Mouse (Mus musculus) limb, embryonic 11.5 days (tissue): Measurements from ENCODE around the gene Ppp3ca. TPM values are rescaled to one million over a fixed set of nuclear protein-coding genes. Genes with fewer than 3 reads are reported as not detected.

Experiments used
- ATAC-seq: fragments of 200-750 bp; cut with Nextera tagmentation; 2 replicates; pipeline ENCODE4 v1.8.0; 2017; ENCODE audit warnings: low read depth; ENCODE audit not compliant: insufficient number of reproducible peaks, low FRiP score, low TSS enrichment
- DNase-seq: peaks from one replicate; pipeline ENCODE4 v3.0.0-alpha.2; 2015; ENCODE audit warnings: low spot score
- H3K27ac ChIP-seq: fragments of 300-500 bp; sonication (generic); replicated peaks from 2 replicates; pipeline ENCODE4 v1.5.1; 2014; ENCODE audit warnings: low read depth, mild to moderate bottlenecking, low read length
- H3K27me3 ChIP-seq: fragments of 300-500 bp; sonication (generic); 2 replicates; pipeline ENCODE4 v1.6.1; 2014; ENCODE audit warnings: mild to moderate bottlenecking, low read length, mixed read lengths; ENCODE audit not compliant: control insufficient read depth, insufficient read depth
- H3K36me3 ChIP-seq: fragments of 300-500 bp; sonication (generic); 2 replicates; pipeline ENCODE4 v1.6.1; 2014; ENCODE audit warnings: mild to moderate bottlenecking, low read length, moderate library complexity, mixed read lengths; ENCODE audit not compliant: control insufficient read depth, insufficient read depth
- H3K4me1 ChIP-seq: fragments of 300-500 bp; sonication (generic); 2 replicates; pipeline ENCODE4 v1.6.1; 2014; ENCODE audit warnings: low read length, mixed read lengths; ENCODE audit not compliant: control insufficient read depth, insufficient read depth
- H3K4me2 ChIP-seq: fragments of 300-500 bp; sonication (generic); 2 replicates; pipeline ENCODE4 v1.6.1; 2014; ENCODE audit warnings: low read depth, mild to moderate bottlenecking, moderate library complexity; ENCODE audit not compliant: severe bottlenecking
- H3K4me3 ChIP-seq: fragments of 300-500 bp; sonication (generic); 2 replicates; pipeline ENCODE4 v1.5.1; 2014; ENCODE audit warnings: low read depth, low read length
- H3K9ac ChIP-seq: fragments of 300-500 bp; sonication (generic); 2 replicates; pipeline ENCODE4 v1.6.1; 2014; ENCODE audit warnings: mild to moderate bottlenecking, low read length
- H3K9me3 ChIP-seq: fragments of 300-500 bp; sonication (generic); 2 replicates; pipeline ENCODE4 v1.6.1; 2016; ENCODE audit warnings: low read length; ENCODE audit not compliant: control insufficient read depth
- WGBS: fragments of 180-500 bp; shearing (Covaris S2); extraction: QIAGEN DNeasy Blood & Tissue Kit; methylation state at CpG from one replicate; pipeline ENCODE4 v1.1.7; 2014; 5-methylcytosine and 5-hydroxymethylcytosine counted together
- polyA plus RNA-seq: library from polyadenylated mRNA; unstranded; fragments of >200 nt; fragmentation: Nextera tagmentation; extraction: Ambion mirVana; gene quantifications from 2 replicates; pipeline ENCODE4 v1.2.1, GENCODE M21; 2014

Gene Ppp3ca
- polyA plus RNA-seq, 1 experiment from 2014 or later = 72.7 TPM

- no peak overlapping the region for H3K4me2 ChIP-seq
- ATAC-seq = no peak
- no peak for DNase-seq
- no peaks in the 10 kb centered on the region for H3K9me3 ChIP-seq
- 75% methylated on average over 3 of the region's 3 CpGs for whole genome bisulfite sequencing
- no peaks in the 10 kb centered on the region for H3K27me3 ChIP-seq
- H3K27ac ChIP-seq = no peak overlapping the region
- no peaks in the 10 kb centered on the region for H3K4me1 ChIP-seq
- H3K9ac ChIP-seq = no peak overlapping the region
- H3K4me3 ChIP-seq = no peak overlapping the region
- H3K36me3 ChIP-seq = no peaks in the 10 kb centered on the region
These were observed 140.3 kb downstream of the Ppp3ca start for GRCm38 (mm10) chr3:136810271-136810670.

- Histone ChIP-seq H3K4me2 (no peak overlapping the region), H3K36me3 (no peaks in the 10 kb centered on the region; the same call in 1 of the 2 replicates), H3K4me1 (no peaks in the 10 kb centered on the region), H3K4me3 (no peak overlapping the region), H3K27me3 (no peaks in the 10 kb centered on the region), H3K9ac (no peak overlapping the region), H3K27ac (no peak overlapping the region), H3K9me3 (no peaks in the 10 kb centered on the region)
- DNase-seq (no peak), ATAC-seq (no peak)
- WGBS = 89% methylated on average over 6 of the region's 6 CpGs
These were observed 142.2 kb downstream of the Ppp3ca start for GRCm38 (mm10) chr3:136812162-136812561.

- Histone ChIP-seq H3K9me3 (no peaks in the 10 kb centered on the region), H3K36me3 (no peaks in the 10 kb centered on the region; the same call in 1 of the 2 replicates), H3K4me3 (no peak overlapping the region), H3K4me2 (no peak overlapping the region), H3K4me1 (no peaks in the 10 kb centered on the region), H3K27me3 (no peaks in the 10 kb centered on the region), H3K9ac (no peak overlapping the region), H3K27ac (no peak overlapping the region)
- ATAC-seq (no peak), DNase-seq (no peak)
- 88% methylated on average over 2 of the region's 2 CpGs for WGBS
These were observed 142.9 kb downstream of the Ppp3ca start for GRCm38 (mm10) chr3:136812791-136813190.

- Histone ChIP-seq H3K36me3 (no peaks in the 10 kb centered on the region; the same call in 1 of the 2 replicates), H3K9me3 (no peaks in the 10 kb centered on the region), H3K27ac (no peak overlapping the region), H3K27me3 (no peaks in the 10 kb centered on the region), H3K4me3 (no peak overlapping the region), H3K4me1 (no peaks in the 10 kb centered on the region), H3K4me2 (no peak overlapping the region), H3K9ac (no peak overlapping the region)
- no peak for ATAC-seq
- WGBS = 79% methylated on average over 2 of the region's 2 CpGs
- no peak for DNase-seq
These were observed 144.0 kb downstream of the Ppp3ca start for GRCm38 (mm10) chr3:136813886-136814285.

- H3K36me3 ChIP-seq = no peaks in the 10 kb centered on the region; the same call in 1 of the 2 replicates
- no peak overlapping the region for H3K9ac ChIP-seq
- H3K27ac ChIP-seq = no peak overlapping the region
- WGBS = 90% methylated on average over 4 of the region's 4 CpGs
- no peaks in the 10 kb centered on the region for H3K4me1 ChIP-seq
- no peak overlapping the region for H3K4me3 ChIP-seq
- ATAC-seq = no peak
- no peaks in the 10 kb centered on the region for H3K9me3 ChIP-seq
- DNase-seq = no peak
- no peak overlapping the region for H3K4me2 ChIP-seq
- H3K27me3 ChIP-seq = no peaks in the 10 kb centered on the region
These were observed 145.0 kb downstream of the Ppp3ca start for GRCm38 (mm10) chr3:136814916-136815315.

GRCm38 (mm10) chr3:136816319-136816718, 146.4 kb downstream of the Ppp3ca start:
- Histone ChIP-seq H3K4me1 (no peaks in the 10 kb centered on the region), H3K9me3 (no peaks in the 10 kb centered on the region), H3K27me3 (no peaks in the 10 kb centered on the region), H3K27ac (no peak overlapping the region), H3K36me3 (no peaks in the 10 kb centered on the region; the same call in 1 of the 2 replicates), H3K9ac (no peak overlapping the region), H3K4me3 (no peak overlapping the region), H3K4me2 (no peak overlapping the region)
- DNase-seq = no peak
- no peak for ATAC-seq
- WGBS = 95% methylated on average over 3 of the region's 3 CpGs

- H3K4me3 ChIP-seq = no peak overlapping the region
- no peaks in the 10 kb centered on the region for H3K27me3 ChIP-seq
- ATAC-seq (no peak), DNase-seq (no peak)
- no peaks in the 10 kb centered on the region for H3K9me3 ChIP-seq
- no peaks in the 10 kb centered on the region; the same call in 1 of the 2 replicates for H3K36me3 ChIP-seq
- H3K4me2 ChIP-seq = no peak overlapping the region
- no peaks in the 10 kb centered on the region for H3K4me1 ChIP-seq
- H3K27ac ChIP-seq = no peak overlapping the region
- H3K9ac ChIP-seq = no peak overlapping the region
- 86% methylated on average over 5 of the region's 5 CpGs for WGBS
These were observed 149.1 kb downstream of the Ppp3ca start for GRCm38 (mm10) chr3:136818997-136819396.

GRCm38 (mm10) chr3:136821039-136821438, 151.1 kb downstream of the Ppp3ca start:
- Histone ChIP-seq H3K27ac (no peak overlapping the region), H3K4me2 (no peak overlapping the region), H3K36me3 (no peaks in the 10 kb centered on the region; the same call in 1 of the 2 replicates), H3K4me3 (no peak overlapping the region), H3K27me3 (no peaks in the 10 kb centered on the region), H3K9me3 (no peaks in the 10 kb centered on the region), H3K4me1 (no peaks in the 10 kb centered on the region), H3K9ac (no peak overlapping the region)
- DNase-seq (no peak), ATAC-seq (no peak)
- WGBS = 81% methylated on average over 3 of the region's 3 CpGs

- DNase-seq (no peak), ATAC-seq (no peak)
- Histone ChIP-seq H3K9ac (no peak overlapping the region), H3K9me3 (no peaks in the 10 kb centered on the region), H3K4me1 (no peaks in the 10 kb centered on the region), H3K27ac (no peak overlapping the region), H3K27me3 (no peaks in the 10 kb centered on the region), H3K36me3 (no peaks in the 10 kb centered on the region), H3K4me2 (no peak overlapping the region), H3K4me3 (no peak overlapping the region)
- WGBS = 87% methylated on average over 2 of the region's 2 CpGs
These were observed 152.1 kb downstream of the Ppp3ca start for GRCm38 (mm10) chr3:136821993-136822392.
